Mouse (Mus musculus) heart, postnatal 36 days (tissue): ENCODE data around the gene Btnl1. TPM values are rescaled to one million over a fixed set of nuclear protein-coding genes. Genes with fewer than 3 reads are reported as not detected.

ENCODE experiments used
- DNase-seq, 2 experiments: peaks; one replicate each; pipeline ENCODE4 v3.0.0; 2021 to 2022
- intact Hi-C: fragments of 180-260 bp; cut with DNase I; formaldehyde crosslinking; loops from one replicate; pipeline ENCODE4 v1.15.1; 2025
- total RNA-seq, 2 experiments: library from RNA; stranded (reverse); gene quantifications; 2 replicates each; pipeline ENCODE4 v1.2.3; 2021

The Btnl1 gene
- not detected for total RNA-seq

DNA sequence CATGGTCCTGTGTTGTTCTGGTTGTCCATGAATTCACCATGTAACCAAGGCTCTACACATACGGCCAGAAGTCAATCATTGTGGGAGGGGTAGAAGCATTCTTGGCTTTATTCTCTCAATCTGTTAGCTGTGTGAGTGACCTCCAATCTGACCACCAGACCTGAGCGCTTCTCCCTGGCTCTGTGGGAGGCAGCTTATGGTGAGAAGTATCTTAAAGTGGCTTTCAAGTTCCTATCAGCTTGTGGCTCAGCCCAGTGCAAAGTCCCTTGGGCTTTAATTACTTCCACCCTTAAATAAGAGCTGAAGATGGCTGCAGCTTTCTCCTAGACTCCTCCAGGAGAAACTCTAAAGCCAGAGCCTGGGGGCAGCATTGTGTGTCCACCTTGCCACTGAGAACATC lies at the start of gene Btnl1:
Btnl1 (plus strand) TSS at position 286 of the 400 bp plus-strand sequence.
- intact Hi-C loops, result no loop called here
- DNase-seq, result no peak

GRCm38 (mm10) chr17:34329807-34330206 lies 47.1 kb upstream of the Btnl1 start:
- intact Hi-C loops, result no loop called here

GRCm38 (mm10) chr17:34331200-34331599 lies 45.7 kb upstream of the Btnl1 start:
- no peak for DNase-seq
- intact Hi-C loops, result no loop called here

More at GRCm38 (mm10) chr17:34329807-34330206, 47.1 kb upstream of the Btnl1 start:
- no peak for DNase-seq

GRCm38 (mm10) chr17:34340619-34341402 lies 36.1 kb upstream of the Btnl1 start:
- DNase-seq, result no peak
- intact Hi-C loops, result no loop called here

GRCm38 (mm10) chr17:34344882-34345281 lies 32.0 kb upstream of the Btnl1 start:
- intact Hi-C loops, result loop anchor here (5.0 kb wide), 1 partner anchor 173 kb away; no protein-coding TSS in a partner anchor
- no peak for DNase-seq

DNA sequence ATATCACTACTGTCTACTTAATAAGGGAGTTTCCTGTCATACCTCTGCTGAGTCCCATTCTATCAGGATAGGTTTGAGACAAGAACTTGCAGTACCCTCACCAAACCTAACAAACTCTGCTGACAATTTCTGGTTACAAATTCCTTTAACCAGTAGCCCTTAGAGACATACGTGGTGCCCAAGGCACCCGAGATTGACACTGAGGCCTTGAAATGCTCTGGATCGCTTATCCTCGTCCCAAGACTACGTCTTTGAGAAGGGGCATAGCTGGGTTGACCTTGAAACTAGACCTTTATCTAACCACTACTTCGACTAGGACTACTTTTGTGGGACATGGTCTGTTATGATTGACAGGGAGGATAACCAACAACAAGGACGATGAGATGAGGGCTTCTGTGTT lies 31.4 kb upstream of the Btnl1 start:
- DNase-seq, result no peak
- intact Hi-C loops, result loop anchor here (5.0 kb wide), 1 partner anchor 173 kb away; no protein-coding TSS in a partner anchor

- DNase-seq, result no peak
- intact Hi-C loops, result loop anchor here (5.0 kb wide), 1 partner anchor 174 kb away; no protein-coding TSS in a partner anchor
Measured at GRCm38 (mm10) chr17:34346041-34346440, 30.9 kb upstream of the Btnl1 start.

GRCm38 (mm10) chr17:34347606-34348308 lies 29.2 kb upstream of the Btnl1 start:
- DNase-seq, result peak; percentile 52 to 66
- intact Hi-C loops, result loop anchor here (5.0 kb wide), 1 partner anchor 175 kb away; no protein-coding TSS in a partner anchor

- intact Hi-C loops, result loop anchor here (1.0 to 5.0 kb wide), 2 partner anchors 99 to 177 kb away; no protein-coding TSS in a partner anchor
- peak; percentile 79 to 86 for DNase-seq
Measured at GRCm38 (mm10) chr17:34349429-34349828, 27.5 kb upstream of the Btnl1 start.

GRCm38 (mm10) chr17:34354539-34354938 lies 22.4 kb upstream of the Btnl1 start, which contains the start of gene Btnl2:
Gene Btnl2 (plus strand): TSS chr17:34354822.
- no peak for DNase-seq
- intact Hi-C loops, result no loop called here

DNA sequence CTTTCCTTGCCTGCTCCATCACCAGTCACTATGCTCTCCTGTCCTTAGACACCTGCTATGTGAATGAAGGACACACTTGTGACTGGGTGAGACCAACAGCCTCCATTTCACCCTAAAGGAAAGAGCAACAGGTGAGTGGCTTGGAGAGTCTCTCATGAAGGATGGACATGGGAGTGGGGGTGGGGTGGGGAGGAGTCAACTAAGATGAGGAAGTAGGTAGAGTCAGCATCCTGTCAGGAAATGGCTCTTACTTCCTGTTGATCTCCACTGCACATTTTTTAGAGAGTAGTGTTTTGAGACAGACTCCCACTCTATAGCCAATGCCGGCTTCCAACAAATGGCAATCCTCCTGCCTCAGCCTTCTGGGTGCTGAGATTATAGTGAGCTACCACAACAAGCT lies 22.0 kb upstream of the Btnl1 start:
- intact Hi-C loops, result no loop called here
- DNase-seq, result no peak

GRCm38 (mm10) chr17:34362954-34363546 lies 13.9 kb upstream of the Btnl1 start:
- DNase-seq, result no peak
- intact Hi-C loops, result no loop called here

DNA sequence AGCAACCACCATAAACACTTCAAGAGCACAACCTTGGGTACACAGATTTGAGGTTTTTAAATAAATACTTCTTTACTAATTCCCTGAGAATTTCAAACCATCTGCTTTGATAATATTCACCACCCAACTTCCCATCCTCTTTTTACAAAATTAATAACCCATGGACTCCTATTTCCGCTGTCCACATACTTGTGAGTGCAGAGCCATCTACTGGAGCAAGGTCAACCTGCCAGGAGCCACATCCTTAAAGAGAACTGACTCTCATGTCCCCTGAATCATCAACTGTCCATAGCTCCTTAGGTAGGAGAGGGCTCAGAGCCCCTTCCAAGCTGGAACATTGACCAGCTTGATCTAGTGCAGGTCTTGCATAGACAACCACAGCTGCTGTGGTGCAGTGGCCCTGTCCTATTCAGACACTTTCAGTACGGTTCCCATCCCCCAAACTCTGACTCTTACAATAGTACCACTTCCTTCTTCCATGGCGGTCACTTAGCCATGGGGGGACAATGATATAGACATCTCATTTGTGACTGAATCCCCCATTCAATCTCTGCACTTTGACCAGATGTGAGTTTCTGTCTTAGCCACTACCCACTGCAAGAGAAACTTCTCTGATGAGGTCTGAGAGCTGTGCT lies 13.1 kb upstream of the Btnl1 start:
- intact Hi-C loops, result no loop called here
- no peak for DNase-seq

- no peak for DNase-seq
- intact Hi-C loops, result no loop called here
Measured at GRCm38 (mm10) chr17:34365031-34365430, 11.9 kb upstream of the Btnl1 start.

DNA sequence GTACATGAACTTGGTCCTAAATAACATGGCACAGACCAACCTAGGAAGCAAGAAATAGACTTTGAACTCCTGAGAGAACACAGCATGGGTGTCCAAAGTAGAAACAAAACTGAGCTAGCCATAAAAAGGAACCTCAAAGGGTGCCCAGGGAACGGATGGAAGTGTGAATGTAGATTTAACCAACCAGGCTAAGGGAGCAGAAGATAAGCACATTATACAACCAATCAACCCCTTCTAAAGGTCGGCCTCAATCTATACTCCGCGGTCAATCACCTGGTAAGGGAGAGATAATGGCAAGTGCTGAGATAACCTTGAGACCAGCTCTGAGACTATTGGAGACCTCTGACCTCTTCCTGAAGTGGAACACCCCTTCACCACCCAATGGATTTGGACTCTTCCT lies 6.4 kb upstream of the Btnl1 start:
- intact Hi-C loops, result no loop called here
- DNase-seq, result no peak

- DNase-seq, result no peak
- intact Hi-C loops, result no loop called here
Measured at GRCm38 (mm10) chr17:34373055-34373709, 3.8 kb upstream of the Btnl1 start.

GRCm38 (mm10) chr17:34377450-34378209 lies 698 bp downstream of the Btnl1 start:
- intact Hi-C loops, result no loop called here

DNA sequence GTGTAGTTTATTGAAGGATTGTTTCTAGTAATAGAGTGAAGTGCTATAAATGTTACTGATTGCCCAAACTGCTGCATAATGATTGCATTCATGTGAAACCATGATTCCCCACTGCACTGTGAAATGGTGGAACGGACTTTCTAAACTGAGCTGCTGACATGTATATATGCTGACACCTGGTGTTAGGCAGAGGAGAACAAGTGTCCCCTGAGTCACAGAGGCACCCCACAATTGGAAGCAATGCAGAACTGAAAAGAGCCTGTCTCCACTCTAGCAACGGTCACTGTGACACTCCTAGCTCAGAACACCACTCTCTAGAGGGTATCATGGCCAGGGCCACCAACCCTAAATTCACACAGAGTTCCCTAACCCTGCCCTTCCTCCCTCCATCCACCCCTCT lies 1.8 kb downstream of the Btnl1 start:
- intact Hi-C loops, result no loop called here
- no peak for DNase-seq

More at GRCm38 (mm10) chr17:34377450-34378209, 698 bp downstream of the Btnl1 start:
- no peak for DNase-seq

DNA sequence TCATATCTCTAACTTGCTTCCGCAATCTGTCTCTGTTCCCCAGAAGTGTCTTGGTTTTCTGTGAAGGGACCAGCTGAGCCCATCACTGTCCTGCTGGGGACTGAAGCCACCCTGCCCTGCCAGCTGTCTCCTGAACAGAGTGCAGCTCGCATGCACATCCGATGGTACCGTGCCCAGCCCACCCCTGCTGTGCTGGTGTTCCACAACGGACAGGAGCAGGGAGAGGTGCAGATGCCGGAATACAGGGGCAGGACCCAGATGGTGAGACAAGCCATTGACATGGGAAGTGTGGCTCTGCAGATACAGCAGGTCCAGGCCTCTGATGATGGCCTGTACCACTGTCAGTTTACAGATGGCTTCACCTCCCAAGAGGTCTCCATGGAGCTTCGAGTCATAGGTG lies 2.5 kb downstream of the Btnl1 start:
- intact Hi-C loops, result no loop called here
- DNase-seq, result no peak
